Mouse (Mus musculus) liver, embryonic 13.5 days (tissue): ENCODE measurements around the gene Wdr66. TPM values are rescaled to one million over a fixed set of nuclear protein-coding genes. Genes with fewer than 3 reads are reported as not detected.

Source experiments
- ATAC-seq: fragments of 200-750 bp; cut with Nextera tagmentation; 2 replicates; pipeline ENCODE4 v1.8.0; 2017; ENCODE audit warnings: low read depth, mild to moderate bottlenecking, moderate number of reproducible peaks, moderate library complexity
- DNase-seq: peaks from one replicate; pipeline ENCODE4 v3.0.0; 2022
- H3K27ac ChIP-seq: fragments of 300-500 bp; sonication (generic); 2 replicates; pipeline ENCODE4 v1.5.1; 2015; ENCODE audit warnings: moderate library complexity, mild to moderate bottlenecking, inconsistent platforms
- H3K27me3 ChIP-seq: fragments of 300-500 bp; sonication (generic); 2 replicates; pipeline ENCODE4 v1.6.1; 2015; ENCODE audit warnings: mild to moderate bottlenecking, inconsistent platforms
- H3K36me3 ChIP-seq: fragments of 300-500 bp; sonication (generic); 2 replicates; pipeline ENCODE4 v1.6.1; 2015; ENCODE audit warnings: mild to moderate bottlenecking, inconsistent platforms
- H3K4me1 ChIP-seq: fragments of 300-500 bp; sonication (generic); replicated peaks from 2 replicates; pipeline ENCODE4 v1.6.1; 2015; ENCODE audit warnings: inconsistent platforms
- H3K4me2 ChIP-seq: fragments of 300-500 bp; sonication (generic); 2 replicates; pipeline ENCODE4 v1.6.1; 2015; ENCODE audit warnings: inconsistent platforms, mild to moderate bottlenecking, moderate library complexity
- H3K4me3 ChIP-seq: fragments of 300-500 bp; sonication (generic); replicated peaks from 2 replicates; pipeline ENCODE4 v1.5.1; 2015; ENCODE audit warnings: mild to moderate bottlenecking, inconsistent platforms
- H3K9ac ChIP-seq: fragments of 300-500 bp; sonication (generic); 2 replicates; pipeline ENCODE4 v1.6.1; 2015; ENCODE audit warnings: mild to moderate bottlenecking, inconsistent platforms
- H3K9me3 ChIP-seq: fragments of 300-500 bp; sonication (generic); replicated peaks from 2 replicates; pipeline ENCODE4 v1.6.1; 2016; ENCODE audit warnings: inconsistent platforms
- WGBS: fragments of 180-500 bp; shearing (Covaris S2); methylation state at CpG from one replicate; pipeline ENCODE4 v1.1.7; 2015; ENCODE audit not compliant: insufficient replicate concordance; 5-methylcytosine and 5-hydroxymethylcytosine counted together
- polyA plus RNA-seq: library from polyadenylated mRNA; unstranded; fragments of >200 nt; fragmentation: Nextera tagmentation; extraction: Ambion mirVana; gene quantifications from 2 replicates; pipeline ENCODE4 v1.2.1, GENCODE M21; 2015

The Wdr66 gene
- polyA plus RNA-seq, 1 experiment from 2014 or later: 0.16 TPM

GRCm38 (mm10) chr5:123368869-123369488, 117.1 kb downstream of the Wdr66 start:
- Histone ChIP-seq H3K36me3 (peaks cover 83% of the 10 kb centered on the region), H3K4me3 (no peak overlapping the region), H3K9me3 (no peaks in the 10 kb centered on the region), H3K27ac (no peak overlapping the region), H3K4me1 (no peaks in the 10 kb centered on the region), H3K9ac (no peak overlapping the region), H3K27me3 (no peaks in the 10 kb centered on the region), H3K4me2 (no peak overlapping the region)
- no peak for ATAC-seq
- 68% methylated on average over 13 of the region's 13 CpGs for WGBS
- no peak for DNase-seq

- Histone ChIP-seq H3K36me3 (peaks cover 73% of the 10 kb centered on the region), H3K27ac (no peak overlapping the region), H3K4me3 (no peak overlapping the region), H3K4me1 (no peaks in the 10 kb centered on the region), H3K27me3 (no peaks in the 10 kb centered on the region), H3K9ac (no peak overlapping the region), H3K9me3 (no peaks in the 10 kb centered on the region), H3K4me2 (no peak overlapping the region)
- WGBS: 59% methylated on average over 5 of the region's 5 CpGs
- ATAC-seq (no peak), DNase-seq (no peak)
Measured at GRCm38 (mm10) chr5:123370049-123370448, 118.1 kb downstream of the Wdr66 start.

GRCm38 (mm10) chr5:123375262-123375661, 123.4 kb downstream of the Wdr66 start:
- H3K27ac ChIP-seq: no peak overlapping the region
- no peak overlapping the region for H3K4me2 ChIP-seq
- H3K4me3 ChIP-seq: no peak overlapping the region
- peaks cover 5% of the 10 kb centered on the region; the same call in 1 of the 2 replicates for H3K4me1 ChIP-seq
- 83% methylated on average over 10 of the region's 10 CpGs for WGBS
- peaks cover 38% of the 10 kb centered on the region for H3K36me3 ChIP-seq
- no peak for ATAC-seq
- no peak for DNase-seq
- no peak overlapping the region for H3K9ac ChIP-seq
- no peaks in the 10 kb centered on the region for H3K9me3 ChIP-seq
- no peaks in the 10 kb centered on the region for H3K27me3 ChIP-seq

- WGBS: 76% methylated on average over 6 of the region's 6 CpGs
- ATAC-seq (no peak), DNase-seq (no peak)
- H3K9ac ChIP-seq: no peak overlapping the region
- no peak overlapping the region for H3K4me3 ChIP-seq
- H3K4me2 ChIP-seq: no peak overlapping the region
- peaks cover 5% of the 10 kb centered on the region; the same call in 1 of the 2 replicates for H3K4me1 ChIP-seq
- no peaks in the 10 kb centered on the region for H3K27me3 ChIP-seq
- no peaks in the 10 kb centered on the region for H3K9me3 ChIP-seq
- H3K27ac ChIP-seq: no peak overlapping the region
- H3K36me3 ChIP-seq: peaks cover 31% of the 10 kb centered on the region
Measured at GRCm38 (mm10) chr5:123375793-123376452, 124.0 kb downstream of the Wdr66 start.

- H3K9me3 ChIP-seq: no peaks in the 10 kb centered on the region
- no peak overlapping the region for H3K4me3 ChIP-seq
- peaks cover 6% of the 10 kb centered on the region; the same call in 1 of the 2 replicates for H3K4me1 ChIP-seq
- H3K9ac ChIP-seq: no peak overlapping the region
- DNase-seq: no peak
- WGBS: 52% methylated on average over 10 of the region's 10 CpGs
- peaks cover 3% of the 10 kb centered on the region for H3K27me3 ChIP-seq
- no peak overlapping the region for H3K27ac ChIP-seq
- peaks cover 25% of the 10 kb centered on the region for H3K36me3 ChIP-seq
- ATAC-seq: no peak
- H3K4me2 ChIP-seq: no peak overlapping the region
Measured at GRCm38 (mm10) chr5:123376569-123376968, 124.7 kb downstream of the Wdr66 start.

Other genes with a start within 250 kb of the Wdr66 start
- 6.6 and 8.2 TPM in 2 replicates for gene Orai1, start 237.0 kb upstream of the Wdr66 start, polyA plus RNA-seq
- gene Morn3, start 205.1 kb upstream of the Wdr66 start, polyA plus RNA-seq: not detected in 2 replicates
- gene Tmem120b, start 183.7 kb upstream of the Wdr66 start, polyA plus RNA-seq: 23.0 and 24.2 TPM in 2 replicates
- 2.5 and 3.4 TPM in 2 replicates for gene Rhof, start 119.4 kb upstream of the Wdr66 start, polyA plus RNA-seq
- 3.4 and 3.8 TPM in 2 replicates for gene Setd1b, start 109.9 kb upstream of the Wdr66 start, polyA plus RNA-seq
- gene Psmd9, start 82.7 kb upstream of the Wdr66 start, polyA plus RNA-seq: 76.0 and 76.3 TPM in 2 replicates
- gene Hpd, start 69.4 kb upstream of the Wdr66 start, polyA plus RNA-seq: 12.4 and 15.2 TPM in 2 replicates
- gene Bcl7a, start 91.7 kb downstream of the Wdr66 start, polyA plus RNA-seq: 6.6 and 7.9 TPM in 2 replicates
- 3.2 and 3.6 TPM in 2 replicates for gene Mlxip, start 142.7 kb downstream of the Wdr66 start, polyA plus RNA-seq
- not detected in 2 replicates for gene Lrrc43, start 237.2 kb downstream of the Wdr66 start, polyA plus RNA-seq
- gene Il31, start 237.4 kb downstream of the Wdr66 start, polyA plus RNA-seq: not detected in 2 replicates